Mouse (Mus musculus) megakaryocyte, embryonic 14.5 days (primary cell): Measurements from ENCODE around the gene Unc5a.

ENCODE experiments used
- FLI1 ChIP-seq: IDR thresholded peaks from 2 replicates; pipeline ENCODE4 v1.6.1; 2012; ENCODE audit warnings: low read length, inconsistent platforms, mixed read lengths
- GATA1 ChIP-seq: IDR thresholded peaks from 3 replicates; pipeline ENCODE4 v1.6.1; 2012; ENCODE audit warnings: mixed read lengths, low read length, inconsistent platforms, borderline replicate concordance

DNA sequence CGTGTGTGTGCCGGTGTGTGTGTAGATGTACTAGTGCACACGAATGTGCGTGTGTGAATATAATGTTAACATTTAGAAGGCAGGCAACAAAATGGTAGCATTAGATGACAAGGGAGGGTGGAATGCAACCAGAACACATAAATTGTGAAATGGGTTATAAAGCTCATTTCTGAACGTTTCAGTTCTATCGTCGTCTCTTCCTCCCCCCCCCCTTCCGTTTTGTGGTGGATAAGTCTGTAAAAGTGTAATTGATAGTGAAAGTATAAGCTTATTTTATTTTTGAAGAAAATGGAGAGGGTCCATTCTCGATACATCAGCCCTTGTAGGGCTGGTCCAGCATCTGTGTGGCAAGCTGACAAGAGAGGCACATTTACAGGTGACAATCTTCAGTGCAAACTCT lies 69.5 kb downstream of the Unc5a start:
- TF ChIP-seq GATA1 (no peak), FLI1 (no peak)
